Mouse (Mus musculus): Measurements from ENCODE around the gene Scarb2. TPM values are rescaled to one million over a fixed set of nuclear protein-coding genes. Genes with fewer than 3 reads are reported as not detected.

The Scarb2 gene
- polyA plus RNA-seq, 1 experiment = 46.6 TPM

- peaks cover 3% of the 10 kb centered on the region for H3K36me3 ChIP-seq (ENCODE audit: control insufficient read depth, insufficient read depth)
- no peak overlapping the region for H3K4me3 ChIP-seq
- H3ac ChIP-seq (ENCODE audit: control insufficient read depth, insufficient read length) = no peak overlapping the region
- no peaks in the 10 kb centered on the region for H3K27me3 ChIP-seq (ENCODE audit: control insufficient read depth, insufficient read depth, insufficient read length)
- H3K79me2 ChIP-seq (ENCODE audit: control insufficient read depth, insufficient read depth) = peaks cover 49% of the 10 kb centered on the region
- TF ChIP-seq MYOG (IDR thresholded peaks at IDR 0.05; ENCODE audit: control insufficient read depth in 1 of 3, insufficient read depth in 1 of 3, insufficient read length in 2 of 3, low read depth in 2 of 3) = no peak
- no peak for TF ChIP-seq MYOD1 (IDR thresholded peaks at IDR 0.05; ENCODE audit: control insufficient read depth in 1 of 3, insufficient read length in 2 of 3, low read depth in 2 of 3)
- TF ChIP-seq E2F4 (IDR thresholded peaks at IDR 0.05; ENCODE audit: insufficient read depth) = no peak
- TF ChIP-seq SRF (IDR thresholded peaks at IDR 0.05; ENCODE audit: control insufficient read depth, insufficient read length, low read depth) = no peak
- TF ChIP-seq POLR2AphosphoS2 (IDR thresholded peaks at IDR 0.05; ENCODE audit: insufficient read length, low read depth) = no peak
- no peak for TF ChIP-seq CEBPB (IDR thresholded peaks at IDR 0.05; ENCODE audit: insufficient read depth, poor library complexity, severe bottlenecking)
- no peak for TF ChIP-seq REST (IDR thresholded peaks at IDR 0.05; ENCODE audit: insufficient read depth, insufficient read length)
- no peak for TF ChIP-seq TCF3 (IDR thresholded peaks at IDR 0.05; ENCODE audit: insufficient read length, low read depth)
- TF ChIP-seq USF1 (IDR thresholded peaks at IDR 0.05; ENCODE audit: low read depth) = no peak
- no peak for TF ChIP-seq MAX (IDR thresholded peaks at IDR 0.05; ENCODE audit: low read depth)
- TF ChIP-seq TCF12 (IDR thresholded peaks at IDR 0.05; ENCODE audit: insufficient read depth, poor library complexity, severe bottlenecking) = no peak
- TF ChIP-seq POLR2A (IDR thresholded peaks at IDR 0.05; ENCODE audit: insufficient read length, low read depth) = no peak
- no peak overlapping the region for H3K4me2 ChIP-seq (ENCODE audit: low read depth)
Observed at GRCm38 (mm10) chr5:92495771-92496409, 10.7 kb downstream of the Scarb2 start.

- Histone ChIP-seq H3K4me2 (ENCODE audit: low read depth) (no peak overlapping the region), H3K79me2 (ENCODE audit: control insufficient read depth, insufficient read depth) (peaks cover 43% of the 10 kb centered on the region), H3K27me3 (ENCODE audit: control insufficient read depth, insufficient read depth, insufficient read length) (no peaks in the 10 kb centered on the region), H3K36me3 (ENCODE audit: control insufficient read depth, insufficient read depth) (peaks cover 3% of the 10 kb centered on the region), H3ac (ENCODE audit: control insufficient read depth, insufficient read length) (no peak overlapping the region), H3K4me3 (no peak overlapping the region)
- TF ChIP-seq MYOD1 (IDR thresholded peaks at IDR 0.05; ENCODE audit: control insufficient read depth in 1 of 3, insufficient read length in 2 of 3, low read depth in 2 of 3) (no peak), E2F4 (IDR thresholded peaks at IDR 0.05; ENCODE audit: insufficient read depth) (no peak), REST (IDR thresholded peaks at IDR 0.05; ENCODE audit: insufficient read depth, insufficient read length) (no peak), TCF12 (IDR thresholded peaks at IDR 0.05; ENCODE audit: insufficient read depth, poor library complexity, severe bottlenecking) (no peak), USF1 (IDR thresholded peaks at IDR 0.05; ENCODE audit: low read depth) (no peak), CEBPB (IDR thresholded peaks at IDR 0.05; ENCODE audit: insufficient read depth, poor library complexity, severe bottlenecking) (no peak), POLR2AphosphoS2 (IDR thresholded peaks at IDR 0.05; ENCODE audit: insufficient read length, low read depth) (no peak), POLR2A (IDR thresholded peaks at IDR 0.05; ENCODE audit: insufficient read length, low read depth) (no peak), MAX (IDR thresholded peaks at IDR 0.05; ENCODE audit: low read depth) (no peak), TCF3 (IDR thresholded peaks at IDR 0.05; ENCODE audit: insufficient read length, low read depth) (no peak), MYOG (IDR thresholded peaks at IDR 0.05; ENCODE audit: control insufficient read depth in 1 of 3, insufficient read depth in 1 of 3, insufficient read length in 2 of 3, low read depth in 2 of 3) (no peak), SRF (IDR thresholded peaks at IDR 0.05; ENCODE audit: control insufficient read depth, insufficient read length, low read depth) (no peak)
Observed at GRCm38 (mm10) chr5:92495291-92495690, 11.3 kb downstream of the Scarb2 start.

GRCm38 (mm10) chr5:92493423-92493822, 13.2 kb downstream of the Scarb2 start:
- Histone ChIP-seq H3K36me3 (ENCODE audit: control insufficient read depth, insufficient read depth) (peaks cover 3% of the 10 kb centered on the region), H3K27me3 (ENCODE audit: control insufficient read depth, insufficient read depth, insufficient read length) (no peaks in the 10 kb centered on the region), H3K4me3 (no peak overlapping the region), H3K79me2 (ENCODE audit: control insufficient read depth, insufficient read depth) (peaks cover 41% of the 10 kb centered on the region), H3K4me2 (ENCODE audit: low read depth) (peak overlapping the region; percentile 63), H3ac (ENCODE audit: control insufficient read depth, insufficient read length) (no peak overlapping the region)
- TF ChIP-seq POLR2A (IDR thresholded peaks at IDR 0.05; ENCODE audit: insufficient read length, low read depth) = no peak
- TF ChIP-seq POLR2AphosphoS2 (IDR thresholded peaks at IDR 0.05; ENCODE audit: insufficient read length, low read depth) = no peak
- TF ChIP-seq TCF12 (IDR thresholded peaks at IDR 0.05; ENCODE audit: insufficient read depth, poor library complexity, severe bottlenecking) = peak; percentile 72
- no peak for TF ChIP-seq REST (IDR thresholded peaks at IDR 0.05; ENCODE audit: insufficient read depth, insufficient read length)
- TF ChIP-seq MYOD1 (IDR thresholded peaks at IDR 0.05; ENCODE audit: control insufficient read depth in 1 of 3, insufficient read length in 2 of 3, low read depth in 2 of 3) = peak; percentile 68 to 91 (median 91)
- no peak for TF ChIP-seq SRF (IDR thresholded peaks at IDR 0.05; ENCODE audit: control insufficient read depth, insufficient read length, low read depth)
- TF ChIP-seq MAX (IDR thresholded peaks at IDR 0.05; ENCODE audit: low read depth) = no peak
- no peak for TF ChIP-seq E2F4 (IDR thresholded peaks at IDR 0.05; ENCODE audit: insufficient read depth)
- peak; percentile 64 to 93 (median 90) for TF ChIP-seq MYOG (IDR thresholded peaks at IDR 0.05; ENCODE audit: control insufficient read depth in 1 of 3, insufficient read depth in 1 of 3, insufficient read length in 2 of 3, low read depth in 2 of 3)
- peak; percentile 63; the same call in 1 of the 2 replicates for TF ChIP-seq CEBPB (IDR thresholded peaks at IDR 0.05; ENCODE audit: insufficient read depth, poor library complexity, severe bottlenecking)
- TF ChIP-seq TCF3 (IDR thresholded peaks at IDR 0.05; ENCODE audit: insufficient read length, low read depth) = peak; percentile 55
- no peak for TF ChIP-seq USF1 (IDR thresholded peaks at IDR 0.05; ENCODE audit: low read depth)

- Histone ChIP-seq H3K79me2 (ENCODE audit: control insufficient read depth, insufficient read depth) (peaks cover 40% of the 10 kb centered on the region), H3ac (ENCODE audit: control insufficient read depth, insufficient read length) (no peak overlapping the region), H3K4me2 (ENCODE audit: low read depth) (no peak overlapping the region), H3K27me3 (ENCODE audit: control insufficient read depth, insufficient read depth, insufficient read length) (no peaks in the 10 kb centered on the region), H3K36me3 (ENCODE audit: control insufficient read depth, insufficient read depth) (peaks cover 3% of the 10 kb centered on the region), H3K4me3 (no peak overlapping the region)
- TF ChIP-seq TCF12 (IDR thresholded peaks at IDR 0.05; ENCODE audit: insufficient read depth, poor library complexity, severe bottlenecking) = no peak
- peak in 2 of 3 experiments; percentile 43 to 66 for TF ChIP-seq MYOD1 (IDR thresholded peaks at IDR 0.05; ENCODE audit: control insufficient read depth in 1 of 3, insufficient read length in 2 of 3, low read depth in 2 of 3)
- peak in 2 of 3 experiments; percentile 7 to 54 for TF ChIP-seq MYOG (IDR thresholded peaks at IDR 0.05; ENCODE audit: control insufficient read depth in 1 of 3, insufficient read depth in 1 of 3, insufficient read length in 2 of 3, low read depth in 2 of 3)
Observed at GRCm38 (mm10) chr5:92490779-92491178, 15.9 kb downstream of the Scarb2 start.

All from myocyte (in vitro differentiated cells).